Mouse (Mus musculus) adrenal gland, adult 18-20 months (tissue): ENCODE results near the gene P2ry14. TPM values are rescaled to one million over a fixed set of nuclear protein-coding genes. Genes with fewer than 3 reads are reported as not detected.
A peak's percentile ranks its signal among the peaks of the same experiment; 100 is the strongest.

ENCODE experiments used
- DNase-seq, 2 experiments: peaks; one replicate each; pipeline ENCODE4 v3.0.0; 2021 to 2022; ENCODE audit warnings: low spot score in 2 of 2
- long read RNA-seq, 2 experiments: library from polyadenylated mRNA; stranded (forward); transcript quantifications; one replicate each; pipeline ENCODE4 v2.0.0; 2021
- total RNA-seq, 2 experiments: library from RNA; stranded (reverse); gene quantifications; 1 replicate in 1 of 2; 2 replicates in 1 of 2; pipeline ENCODE4 v1.2.3; 2021

The P2ry14 gene
- 10 to 100 TPM; 17.2 to 17.9 TPM for total RNA-seq
- long read RNA-seq, experiment 1, partial matches to known transcripts = 0 of 13 reads
- long read RNA-seq, experiment 1, other reads (novel, unspliced or antisense) = 1 of 13 reads
- long read RNA-seq, experiment 2, transcript P2ry14-206 (2 exons, 2,476 nt) = major isoform, 10 of 25 reads
- long read RNA-seq, experiment 2, transcript P2ry14-202 (2 exons, 1,795 nt) = minor isoform, 7 of 25 reads
- long read RNA-seq, experiment 2, partial matches to known transcripts = 0 of 25 reads
- long read RNA-seq, experiment 2, other reads (novel, unspliced or antisense) = 5 of 25 reads

DNA sequence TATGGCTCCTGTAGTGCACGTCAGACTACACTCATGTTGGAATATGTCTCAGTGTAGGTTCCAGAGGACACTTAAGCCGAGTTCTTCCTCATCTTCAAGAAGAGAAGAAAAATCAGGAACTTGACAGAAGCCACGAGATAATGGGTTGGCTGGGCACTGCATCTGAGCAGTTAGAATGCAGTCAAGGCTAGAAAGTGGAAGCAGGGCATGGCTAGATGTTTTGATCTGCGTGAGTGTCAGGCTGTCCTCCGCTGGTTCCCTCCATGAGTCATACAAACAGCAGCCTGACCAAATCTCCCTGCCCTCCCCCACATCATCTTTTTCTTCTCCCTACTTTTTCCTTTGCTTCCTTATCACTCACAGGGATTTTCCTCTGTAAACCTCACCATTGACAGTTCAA is at the start of gene P2ry14:
TSS of gene P2ry14 (minus strand) at position 195 of the 400 bp plus-strand sequence.
- peak in 1 of 2 experiments; percentile 24 for DNase-seq

DNA sequence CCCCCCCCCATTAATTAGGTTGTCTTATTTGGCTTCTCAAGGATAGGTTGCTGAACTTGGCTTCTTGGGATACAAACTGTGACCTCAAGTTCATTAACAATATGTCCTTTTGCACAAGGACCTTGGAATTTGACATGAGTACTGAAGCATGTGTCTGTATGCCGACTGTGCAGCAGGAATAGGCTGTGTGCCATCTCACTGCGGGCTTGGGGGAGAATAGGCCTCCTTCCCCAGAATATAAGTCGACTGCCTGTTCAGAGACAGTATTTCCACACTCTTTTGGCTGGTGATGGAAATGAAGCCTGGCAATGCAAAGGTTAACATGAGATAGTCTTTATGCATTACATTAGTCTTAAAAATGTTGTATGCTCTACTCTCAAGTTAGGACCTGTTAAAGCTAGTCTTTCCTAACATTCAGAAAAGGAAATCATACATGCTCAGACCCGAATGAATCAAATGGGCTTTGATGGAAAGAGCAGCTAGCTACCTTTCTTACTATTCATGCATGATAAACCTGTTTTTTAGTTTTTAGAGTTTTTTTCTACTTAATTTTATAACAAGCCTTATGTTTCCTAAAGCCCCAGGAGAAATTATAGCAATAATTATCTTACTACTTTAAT is 44.0 kb upstream of the P2ry14 start:
- DNase-seq = no peak

DNA sequence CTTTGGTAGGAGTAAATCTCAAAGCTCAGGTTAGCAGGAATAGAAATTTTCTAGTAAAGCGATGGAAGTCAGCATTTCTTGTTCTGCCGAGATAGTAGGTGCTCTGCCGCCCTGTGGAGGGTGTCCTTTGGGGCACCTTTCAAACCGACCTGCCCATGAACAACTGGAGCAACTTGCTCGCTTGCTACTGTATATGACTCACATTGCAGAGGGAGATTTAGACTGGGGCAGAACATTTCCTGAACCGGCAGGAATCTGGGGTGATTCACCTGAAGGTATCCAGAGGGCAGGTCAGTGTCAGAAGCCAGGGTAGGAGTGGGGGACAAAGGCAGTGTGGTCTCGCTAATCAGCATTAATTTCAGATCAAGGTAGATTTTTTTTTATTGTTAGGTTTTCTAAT is 41.5 kb upstream of the P2ry14 start, which contains the start of gene Gpr87:
TSS of gene Gpr87 (minus strand) at position 167 of the 400 bp plus-strand sequence.
- no peak for DNase-seq

DNA sequence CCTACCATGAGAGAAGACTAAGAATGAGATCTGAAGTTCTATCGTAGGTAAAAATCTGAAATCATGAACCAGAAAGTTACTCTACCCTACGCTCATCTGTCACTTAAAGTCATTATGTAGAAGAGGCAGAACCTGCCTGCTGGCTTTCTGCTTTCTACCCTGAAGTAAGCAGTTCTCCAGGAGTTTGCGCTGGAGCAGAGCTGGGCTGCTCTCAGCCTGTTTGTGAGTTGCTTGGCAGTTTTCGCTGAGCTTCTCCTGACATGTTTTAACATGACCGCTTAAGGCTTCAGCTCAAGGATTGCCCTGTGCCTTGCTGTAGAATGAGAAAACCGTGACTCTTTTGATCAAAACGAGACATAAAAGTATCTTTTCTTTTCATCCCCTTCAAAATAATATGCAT is 40.7 kb upstream of the P2ry14 start:
- DNase-seq = no peak

DNA sequence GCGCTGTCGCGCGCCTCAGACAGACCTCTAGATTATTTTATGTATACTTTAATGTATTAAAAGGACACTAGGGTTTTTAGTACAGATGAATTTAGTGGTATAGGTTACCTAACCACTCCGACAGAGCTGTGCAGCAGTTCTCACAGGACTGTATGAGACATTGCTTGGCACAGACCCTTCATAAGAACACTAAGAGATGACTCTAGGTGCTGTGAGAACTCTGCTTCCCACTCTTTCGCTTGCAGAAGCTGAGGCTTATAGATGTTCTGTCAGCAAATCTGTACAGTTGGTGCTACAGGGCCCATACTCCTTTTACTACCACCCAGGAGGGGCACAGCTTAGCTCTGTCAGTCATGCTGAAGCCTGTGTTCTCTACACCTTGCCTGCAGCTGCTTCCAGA is 38.3 kb upstream of the P2ry14 start:
- DNase-seq = no peak

DNA sequence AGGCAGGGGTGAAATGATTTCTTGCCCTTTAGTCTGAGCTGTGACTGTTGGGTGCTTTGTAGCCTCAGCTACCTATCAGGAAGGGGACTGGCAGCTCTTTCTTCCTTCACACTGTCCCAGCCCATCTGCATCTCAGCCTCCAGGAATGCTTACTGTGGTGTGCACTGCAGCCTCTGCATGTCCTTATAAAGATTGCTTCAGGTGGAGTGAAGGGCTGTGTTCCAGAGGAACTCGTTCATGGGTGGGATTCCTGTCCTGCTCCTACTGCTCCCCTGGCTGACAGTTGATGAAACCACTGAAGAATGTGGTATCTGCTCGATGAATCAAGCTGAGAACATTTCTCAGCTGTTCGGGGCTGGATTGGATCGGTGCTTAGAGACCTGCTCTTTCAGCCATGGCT is 33.9 kb upstream of the P2ry14 start:
- no peak for DNase-seq

DNA sequence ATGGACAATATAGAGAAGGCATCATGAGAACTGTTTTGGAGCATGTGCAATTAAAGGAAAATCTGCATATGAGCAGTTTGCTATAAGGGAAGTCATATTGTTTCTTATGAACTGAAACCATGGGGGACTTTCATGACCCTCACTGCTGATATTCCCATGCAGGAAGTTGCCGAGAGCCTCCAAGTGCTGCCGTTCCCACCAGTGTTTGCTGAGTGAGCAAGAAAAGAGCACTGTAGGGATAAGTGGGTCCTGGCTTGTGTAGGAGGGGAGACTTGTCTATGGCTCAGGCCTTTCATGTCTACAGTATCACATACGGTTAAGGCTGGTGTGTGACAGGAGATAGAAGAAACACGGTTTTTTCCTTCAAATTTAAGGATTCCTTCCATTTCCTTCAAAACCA is 32.2 kb upstream of the P2ry14 start:
- no peak for DNase-seq

DNA sequence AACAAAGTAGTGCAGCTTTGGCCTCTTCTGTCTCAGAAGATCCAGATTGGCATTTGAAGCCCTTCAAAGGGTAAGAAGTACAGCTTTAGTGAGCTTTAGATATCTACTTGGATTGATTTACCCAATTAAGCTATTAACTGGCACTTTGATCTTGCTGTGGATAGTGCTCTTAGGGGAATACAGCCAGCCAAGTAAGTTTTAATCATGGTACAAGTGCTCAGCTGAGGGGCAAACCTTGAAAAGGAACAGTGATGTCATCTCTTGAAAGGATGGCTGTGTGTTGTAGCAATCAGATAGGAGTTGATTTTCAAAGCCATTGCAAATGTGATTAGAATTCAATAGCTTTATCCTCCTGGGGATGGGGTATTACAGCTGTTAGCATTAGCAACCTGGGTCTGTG is 28.7 kb upstream of the P2ry14 start:
- no peak for DNase-seq

DNA sequence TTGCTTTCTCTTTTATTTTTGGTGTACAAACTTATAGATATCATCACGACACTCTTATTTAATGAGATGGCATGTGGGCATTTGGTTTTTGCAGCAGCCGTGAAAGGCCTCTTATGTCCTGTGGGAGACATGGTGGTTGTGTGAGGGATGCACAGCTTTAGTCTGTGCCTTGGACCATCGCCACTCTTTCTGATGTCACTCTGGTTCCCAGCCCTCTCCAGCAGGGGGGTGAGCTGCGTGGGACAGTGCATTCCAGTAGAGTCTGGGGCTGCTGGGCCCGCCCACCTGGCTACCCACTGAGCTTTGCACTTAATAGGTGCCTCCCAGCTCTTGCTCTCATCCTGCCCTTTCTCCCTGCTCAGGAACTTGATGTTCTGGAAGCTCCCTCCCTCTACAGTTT is 27.7 kb upstream of the P2ry14 start:
- DNase-seq = no peak

DNA sequence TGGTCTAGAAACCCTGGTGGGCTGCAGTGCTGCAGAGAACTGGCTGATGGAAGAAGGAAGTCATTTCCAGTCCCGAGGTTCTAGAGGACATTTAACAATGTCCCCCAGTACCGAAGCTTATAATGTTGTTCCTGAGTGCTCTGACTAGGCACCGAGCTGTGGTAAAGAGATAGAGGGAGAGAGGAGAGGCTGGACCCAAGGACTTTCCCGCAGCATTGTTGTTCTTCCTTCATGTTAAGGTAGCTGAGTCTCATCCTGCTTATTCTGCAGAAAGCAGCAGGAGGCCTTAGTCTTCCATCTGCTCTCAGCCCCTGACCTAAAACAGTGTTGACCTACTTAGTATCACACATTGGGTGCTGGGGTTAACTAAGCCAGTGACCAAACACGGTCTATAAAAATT is 23.5 kb upstream of the P2ry14 start:
- DNase-seq = no peak

DNA sequence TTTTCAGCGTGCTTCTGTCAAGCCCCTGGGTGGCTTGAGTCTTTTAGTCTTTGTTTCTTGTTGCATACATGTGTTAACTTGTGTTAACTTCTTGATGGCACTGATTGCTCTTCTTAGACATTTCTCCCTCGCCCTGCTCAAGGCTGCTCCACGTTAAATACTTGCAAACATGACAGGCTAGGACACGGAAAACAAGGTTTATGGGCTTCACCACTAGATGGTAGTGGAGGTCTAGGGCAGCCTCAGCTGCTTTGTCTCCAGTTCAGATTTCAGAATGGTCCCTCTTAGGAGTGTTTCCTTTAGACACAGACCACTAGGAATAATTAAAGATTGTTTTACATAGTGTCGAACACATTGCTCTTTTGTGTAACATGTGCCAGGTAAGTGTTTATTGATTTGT is 21.8 kb upstream of the P2ry14 start:
- peak in 1 of 2 experiments; percentile 29 for DNase-seq

DNA sequence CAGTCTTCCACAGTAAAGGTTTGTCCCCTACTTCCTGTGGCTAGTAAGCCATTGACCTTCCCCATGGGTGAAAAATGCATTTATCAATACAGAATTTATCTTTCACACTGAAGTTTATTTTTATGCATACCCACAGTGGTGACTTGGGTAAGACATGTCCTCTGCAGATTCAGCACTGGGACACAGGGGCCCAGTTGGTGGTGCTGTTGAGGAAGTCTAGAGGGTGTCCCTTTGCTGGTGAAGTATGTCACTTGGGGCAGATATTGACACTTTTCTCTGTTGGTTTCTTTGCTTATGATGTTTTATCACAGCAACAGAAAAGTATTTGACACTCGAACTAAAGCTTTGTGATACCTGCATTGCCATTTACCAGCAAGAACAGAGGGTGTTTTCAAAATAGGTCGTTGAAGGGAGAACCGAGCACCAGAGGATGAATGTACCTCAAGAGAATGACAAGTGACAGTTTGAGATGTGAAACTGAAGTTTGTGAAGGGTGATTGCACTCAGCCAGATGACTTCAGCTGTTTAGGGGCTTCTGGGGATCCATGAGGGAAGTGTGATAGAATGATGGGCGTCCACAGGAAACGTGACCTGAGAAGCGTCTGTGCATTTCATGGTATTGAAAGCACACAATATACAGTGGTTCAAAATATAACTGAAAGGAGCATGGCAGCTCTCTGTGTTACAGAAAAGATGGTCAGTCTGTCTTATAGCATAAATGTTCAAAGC is 21.2 kb upstream of the P2ry14 start:
- DNase-seq = no peak

DNA sequence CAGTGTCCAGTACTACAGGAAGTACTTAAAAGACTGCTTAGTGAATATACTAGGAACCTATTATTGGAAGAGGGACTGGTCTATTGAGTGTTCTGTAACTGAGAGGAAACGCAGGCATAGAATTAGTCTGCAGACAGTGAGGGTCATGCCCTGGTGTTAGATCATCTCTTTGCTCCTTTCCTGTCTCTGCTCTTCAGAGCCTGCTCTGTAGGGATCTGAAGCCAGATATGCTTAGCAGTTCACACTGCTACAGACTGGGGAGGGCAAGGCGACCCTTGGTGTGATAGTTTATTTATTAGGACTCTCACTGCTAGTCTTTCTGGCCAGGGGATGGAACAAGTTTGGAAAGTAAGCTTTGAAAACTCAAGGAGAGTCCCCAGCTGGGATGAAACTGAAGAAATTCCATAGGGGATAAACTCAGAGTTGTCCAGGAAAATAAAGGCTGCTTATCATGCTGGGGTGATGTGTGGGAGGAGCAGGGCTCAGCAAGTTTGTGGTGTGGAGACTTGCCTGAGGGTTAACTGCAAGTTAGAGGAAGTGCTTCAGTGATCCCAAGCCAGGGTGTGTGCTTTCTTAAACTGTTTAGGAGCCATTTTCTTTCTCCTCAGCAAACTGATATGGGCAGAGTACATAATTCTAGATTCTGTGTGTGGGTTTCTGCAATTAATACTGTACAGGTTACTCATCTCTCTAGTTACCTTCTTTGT is 16.7 kb upstream of the P2ry14 start:
- DNase-seq = no peak

DNA sequence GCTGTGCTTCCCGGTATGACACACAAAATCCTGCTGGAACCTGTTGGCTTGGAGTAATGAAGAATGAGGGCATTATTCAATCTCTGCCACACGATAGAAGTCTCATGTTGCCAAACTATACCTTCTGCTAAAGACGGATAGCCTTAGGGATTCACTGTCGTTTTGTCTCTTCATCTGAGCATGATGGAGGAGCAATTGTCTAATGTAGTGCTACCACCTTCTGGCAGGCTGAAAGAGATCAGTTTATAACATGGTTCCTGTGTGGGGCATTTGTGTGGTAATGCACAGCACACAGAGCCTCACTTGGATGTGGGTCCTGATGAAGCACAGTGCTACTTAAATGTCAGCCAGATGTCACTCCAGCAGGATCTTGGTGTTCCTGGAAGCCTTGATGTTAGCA is 15.8 kb upstream of the P2ry14 start:
- DNase-seq = no peak

DNA sequence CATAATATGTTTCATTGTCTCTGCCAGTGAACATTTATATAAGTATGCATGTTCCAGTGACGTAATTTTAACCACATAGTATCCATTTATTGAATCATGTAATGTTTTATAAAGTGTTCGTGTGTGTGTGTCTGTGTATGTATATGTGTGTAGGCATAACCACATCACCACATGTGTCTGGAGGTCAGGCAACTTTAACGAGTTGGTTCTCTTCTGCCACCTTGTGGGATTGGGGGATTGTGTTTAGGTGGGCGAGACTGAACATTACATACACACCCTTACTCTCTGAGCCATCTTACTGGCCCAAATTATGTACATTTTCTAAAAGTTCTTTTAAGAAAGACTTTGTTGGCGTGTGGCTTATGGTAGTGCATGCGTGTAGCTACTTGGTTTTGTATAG is 15.1 kb upstream of the P2ry14 start:
- no peak for DNase-seq

DNA sequence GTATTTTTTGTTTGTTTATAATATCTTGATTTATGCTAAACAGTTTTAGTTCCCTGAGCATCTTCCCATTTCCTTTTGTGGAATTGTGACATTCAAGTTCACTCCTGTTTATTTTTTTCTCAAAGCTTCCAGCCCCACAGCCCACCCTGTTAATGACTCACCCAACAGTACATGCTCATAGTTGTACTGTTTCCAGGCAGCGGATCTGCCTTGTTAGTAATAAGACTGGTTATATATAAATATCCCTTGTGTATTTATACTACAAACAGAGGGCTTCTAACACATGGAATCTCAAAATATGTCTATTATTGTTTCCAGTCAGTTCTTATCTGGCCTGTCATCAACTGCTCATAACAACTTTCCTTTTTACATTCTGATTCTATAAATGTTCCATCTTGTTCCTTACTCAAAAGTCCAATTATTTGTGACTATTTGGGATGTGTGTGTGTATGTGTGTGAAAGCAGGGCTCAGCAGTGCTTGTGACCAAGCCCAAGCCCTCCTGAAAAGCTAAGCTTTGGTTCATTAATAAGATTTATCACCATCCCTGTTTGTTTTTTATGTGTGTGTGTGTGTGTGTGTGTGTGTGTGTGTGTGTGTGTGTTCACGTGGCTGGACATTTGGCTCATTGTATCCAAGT is 14.1 kb upstream of the P2ry14 start:
- DNase-seq = no peak

DNA sequence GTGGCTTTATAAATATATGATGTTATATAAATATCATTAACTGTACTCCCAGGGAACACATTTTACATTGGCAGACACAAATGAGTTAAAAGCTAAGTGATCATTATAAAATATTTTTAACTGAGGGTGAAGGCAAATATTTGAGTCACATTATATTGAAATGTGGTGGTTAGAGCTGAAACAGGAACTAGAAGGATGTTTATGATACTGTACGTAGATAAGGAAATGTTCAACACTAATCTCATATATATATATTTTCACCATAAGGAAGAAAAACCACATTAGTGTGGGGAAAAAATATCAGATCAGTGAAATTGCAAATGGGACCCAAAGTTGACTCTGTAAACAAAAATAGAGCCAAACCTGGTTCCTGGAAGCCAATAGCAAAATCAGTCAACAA is 7.0 kb upstream of the P2ry14 start:
- no peak for DNase-seq

DNA sequence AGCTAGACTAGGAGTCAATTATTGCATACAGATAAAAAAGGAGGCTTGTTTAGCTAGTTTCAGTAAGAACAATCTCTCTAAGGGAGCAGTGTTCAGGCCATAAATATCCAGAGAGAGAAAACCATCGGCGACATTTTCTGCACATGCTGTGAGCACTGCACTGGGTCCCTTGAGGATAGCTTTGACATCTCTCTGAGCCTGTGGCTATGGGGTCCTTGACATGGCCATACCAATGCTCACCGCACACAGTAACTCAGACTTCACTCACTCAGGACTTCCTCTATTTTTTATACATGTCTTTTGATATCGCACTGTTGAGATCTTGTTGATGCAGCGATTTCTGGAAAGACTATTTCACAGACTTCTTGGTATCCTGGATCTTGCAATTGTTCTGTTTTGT is 3.6 kb upstream of the P2ry14 start:
- DNase-seq = no peak

DNA sequence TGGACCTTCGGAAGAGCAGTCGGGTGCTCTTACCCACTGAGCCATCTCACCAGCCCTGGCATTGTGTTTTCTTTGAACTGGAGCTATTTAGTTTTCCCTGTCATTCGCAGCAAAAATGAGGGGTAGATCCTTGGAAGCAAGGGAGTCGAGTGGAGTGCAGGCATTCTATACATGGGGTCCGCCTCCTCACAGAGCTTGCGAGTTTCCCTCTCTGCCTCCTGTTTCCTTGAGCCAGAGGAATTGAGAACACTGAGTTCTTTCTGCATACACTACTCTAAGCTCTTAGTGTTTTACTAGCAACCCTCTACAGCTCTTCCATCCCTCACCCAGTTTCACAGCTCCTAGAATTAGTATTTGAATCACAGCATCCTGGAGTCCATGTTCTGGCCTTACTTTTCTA is 2.0 kb upstream of the P2ry14 start:
- DNase-seq = no peak

DNA sequence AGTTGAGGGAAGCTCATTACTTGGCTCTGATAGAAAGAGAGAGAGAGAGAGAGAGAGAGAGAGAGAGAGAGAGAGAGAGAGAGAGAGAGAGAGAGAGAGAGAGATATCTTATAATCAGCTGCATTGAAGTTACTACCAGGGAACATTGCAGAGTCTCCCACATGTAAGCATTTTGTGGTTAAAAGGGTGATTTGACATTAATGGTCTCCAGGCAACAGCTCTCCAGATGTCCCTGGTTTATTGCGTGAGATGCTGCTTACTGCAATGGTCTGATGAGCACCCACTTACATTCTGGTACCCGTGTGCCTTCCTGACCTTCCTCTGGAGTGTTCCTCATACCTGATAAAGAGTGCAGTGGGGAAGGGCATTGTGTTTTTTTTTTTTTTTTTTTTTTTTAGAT is 1.5 kb upstream of the P2ry14 start:
- no peak for DNase-seq

DNA sequence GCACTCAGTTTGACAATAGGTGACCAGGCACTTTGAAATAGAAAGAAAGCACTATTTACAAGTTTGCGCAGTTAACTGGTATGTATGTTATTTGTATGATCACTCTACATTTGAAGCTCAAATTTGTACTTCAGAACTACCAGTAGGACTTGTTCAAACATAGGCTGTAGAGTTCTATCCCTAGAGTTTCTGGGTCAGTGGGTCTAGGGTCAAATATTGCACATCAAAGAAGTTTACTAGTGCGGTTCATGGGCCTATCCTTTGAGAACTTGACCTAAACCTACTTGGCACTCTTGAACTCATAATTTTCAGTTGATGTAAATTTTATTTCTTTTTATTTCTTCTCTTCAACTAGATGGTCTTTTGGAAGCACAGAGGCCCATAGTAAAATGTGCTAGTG is 2.8 kb downstream of the P2ry14 start:
- DNase-seq = no peak
